Mouse (Mus musculus) liver, embryonic 11.5 days (tissue): Measurements from ENCODE around the gene Enho. TPM values are rescaled to one million over a fixed set of nuclear protein-coding genes. Genes with fewer than 3 reads are reported as not detected.

Experiments
- ATAC-seq: fragments of 200-750 bp; cut with Nextera tagmentation; replicated peaks from 2 replicates; pipeline ENCODE4 v1.8.0; 2017; ENCODE audit warnings: moderate number of reproducible peaks, mild to moderate bottlenecking, moderate TSS enrichment, moderate library complexity; ENCODE audit not compliant: low FRiP score
- DNase-seq: peaks from one replicate; pipeline ENCODE4 v3.0.0-alpha.2; 2017; ENCODE audit warnings: low spot score
- H3K27ac ChIP-seq: fragments of 300-500 bp; sonication (generic); 2 replicates; pipeline ENCODE4 v1.5.1; 2014; ENCODE audit warnings: mild to moderate bottlenecking, low read depth, low read length, control low read depth
- H3K27me3 ChIP-seq: fragments of 300-500 bp; sonication (generic); replicated peaks from 2 replicates; pipeline ENCODE4 v1.6.1; 2014; ENCODE audit warnings: low read length, mixed read lengths; ENCODE audit not compliant: control insufficient read depth, insufficient read depth
- H3K36me3 ChIP-seq: fragments of 300-500 bp; sonication (generic); 2 replicates; pipeline ENCODE4 v1.6.1; 2014; ENCODE audit warnings: mild to moderate bottlenecking, low read length, moderate library complexity, mixed read lengths; ENCODE audit not compliant: control insufficient read depth, insufficient read depth
- H3K4me1 ChIP-seq: fragments of 300-500 bp; sonication (generic); replicated peaks from 2 replicates; pipeline ENCODE4 v1.6.1; 2014; ENCODE audit warnings: low read length, mixed read lengths; ENCODE audit not compliant: control insufficient read depth, insufficient read depth
- H3K4me2 ChIP-seq: fragments of 300-500 bp; sonication (generic); 2 replicates; pipeline ENCODE4 v1.6.1; 2014; ENCODE audit warnings: mild to moderate bottlenecking, control low read depth, moderate library complexity
- H3K4me3 ChIP-seq: fragments of 300-500 bp; sonication (generic); 2 replicates; pipeline ENCODE4 v1.5.1; 2014; ENCODE audit warnings: low read depth, low read length, control low read depth
- H3K9ac ChIP-seq: fragments of 300-500 bp; sonication (generic); 2 replicates; pipeline ENCODE4 v1.6.1; 2014; ENCODE audit warnings: low read depth, low read length, control low read depth
- H3K9me3 ChIP-seq: fragments of 300-500 bp; sonication (generic); 2 replicates; pipeline ENCODE4 v1.6.1; 2016; ENCODE audit warnings: low read length, inconsistent platforms, mixed read lengths; ENCODE audit not compliant: control insufficient read depth
- WGBS: fragments of 180-500 bp; shearing (Covaris S2); extraction: QIAGEN DNeasy Blood & Tissue Kit; methylation state at CpG from one replicate; pipeline ENCODE4 v1.1.7; 2014; 5-methylcytosine and 5-hydroxymethylcytosine counted together
- polyA plus RNA-seq: library from polyadenylated mRNA; unstranded; fragments of >200 nt; fragmentation: Nextera tagmentation; extraction: Ambion mirVana; gene quantifications from 2 replicates; pipeline ENCODE4 v1.2.1, GENCODE M21; 2014

Enho gene
- polyA plus RNA-seq, 1 experiment from 2014 or later = 3.7 TPM

- no peak overlapping the region for H3K27ac ChIP-seq
- H3K9me3 ChIP-seq = no peaks in the 10 kb centered on the region
- ATAC-seq (no peak), DNase-seq (no peak)
- H3K36me3 ChIP-seq = no peaks in the 10 kb centered on the region
- H3K9ac ChIP-seq = no peak overlapping the region
- WGBS = 80% methylated on average over 6 of the region's 6 CpGs
- no peak overlapping the region for H3K4me2 ChIP-seq
- H3K27me3 ChIP-seq = peaks cover 19% of the 10 kb centered on the region
- no peak overlapping the region for H3K4me3 ChIP-seq
- H3K4me1 ChIP-seq = peaks cover 11% of the 10 kb centered on the region
Measured at GRCm38 (mm10) chr4:41641199-41641822, 1.2 kb upstream of the Enho start.

GRCm38 (mm10) chr4:41639214-41639841 is 796 bp downstream of the Enho start:
- Histone ChIP-seq H3K4me3 (peak overlapping the region; percentile 54), H3K9ac (peak overlapping the region; percentile 68), H3K4me1 (peaks cover 11% of the 10 kb centered on the region), H3K36me3 (no peaks in the 10 kb centered on the region), H3K27ac (no peak overlapping the region), H3K9me3 (no peaks in the 10 kb centered on the region), H3K4me2 (peak overlapping the region; percentile 90), H3K27me3 (peaks cover 19% of the 10 kb centered on the region)
- ATAC-seq = 0 out of 2 replicates have a peak, but pooled peaks have one; percentile 6
- no peak for DNase-seq
- 19% methylated on average over 10 of the region's 10 CpGs for WGBS

DNA sequence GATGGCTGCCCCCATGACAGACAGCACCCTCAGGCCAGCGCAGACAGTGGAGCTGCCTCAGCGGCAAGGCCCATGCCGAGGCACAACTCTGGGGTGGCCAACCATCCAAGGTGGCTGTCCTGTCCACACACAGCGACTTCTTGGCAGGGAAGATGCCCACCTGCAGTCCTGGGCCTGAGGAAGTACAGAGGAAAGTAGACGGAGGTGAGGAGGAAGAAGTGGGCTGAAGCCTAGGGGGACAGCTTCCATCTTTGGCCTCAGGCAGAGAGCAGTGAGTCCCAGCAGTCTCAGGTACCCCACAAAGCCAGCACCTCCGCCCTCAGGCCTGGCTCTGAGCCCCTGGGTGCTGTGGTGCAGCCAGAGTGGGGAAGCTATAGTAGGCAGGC is 1.3 kb downstream of the Enho start:
- no peak for DNase-seq
- H3K27me3 ChIP-seq = peaks cover 19% of the 10 kb centered on the region
- no peak overlapping the region for H3K4me2 ChIP-seq
- H3K9ac ChIP-seq = no peak overlapping the region
- no peaks in the 10 kb centered on the region for H3K36me3 ChIP-seq
- peaks cover 11% of the 10 kb centered on the region for H3K4me1 ChIP-seq
- ATAC-seq = no peak
- WGBS = 69% methylated on average over 6 of the region's 6 CpGs
- H3K4me3 ChIP-seq = no peak overlapping the region
- H3K9me3 ChIP-seq = no peaks in the 10 kb centered on the region
- no peak overlapping the region for H3K27ac ChIP-seq

- no peaks in the 10 kb centered on the region; the same call in 1 of the 2 replicates for H3K36me3 ChIP-seq
- H3K27me3 ChIP-seq = peaks cover 19% of the 10 kb centered on the region
- no peak overlapping the region for H3K4me3 ChIP-seq
- H3K4me2 ChIP-seq = no peak overlapping the region
- no peak for ATAC-seq
- H3K9ac ChIP-seq = no peak overlapping the region
- no peaks in the 10 kb centered on the region for H3K9me3 ChIP-seq
- peaks cover 11% of the 10 kb centered on the region for H3K4me1 ChIP-seq
- DNase-seq = no peak
- WGBS = 86% methylated on average over 10 of the region's 10 CpGs
- H3K27ac ChIP-seq = no peak overlapping the region
Measured at GRCm38 (mm10) chr4:41638186-41638731, 1.9 kb downstream of the Enho start.

GRCm38 (mm10) chr4:41636882-41637635 is 3.1 kb downstream of the Enho start:
- Histone ChIP-seq H3K27ac (no peak overlapping the region), H3K4me3 (no peak overlapping the region), H3K4me1 (peaks cover 11% of the 10 kb centered on the region), H3K9me3 (no peaks in the 10 kb centered on the region), H3K4me2 (no peak overlapping the region; the same call in 1 of the 2 replicates), H3K9ac (no peak overlapping the region), H3K36me3 (no peaks in the 10 kb centered on the region; the same call in 1 of the 2 replicates), H3K27me3 (peaks cover 19% of the 10 kb centered on the region)
- ATAC-seq = no peak
- WGBS = 70% methylated on average over 10 of the region's 10 CpGs
- no peak for DNase-seq

GRCm38 (mm10) chr4:41636366-41636765 is 3.8 kb downstream of the Enho start:
- Histone ChIP-seq H3K4me1 (peaks cover 15% of the 10 kb centered on the region), H3K36me3 (no peaks in the 10 kb centered on the region; the same call in 1 of the 2 replicates), H3K9me3 (no peaks in the 10 kb centered on the region), H3K4me3 (no peak overlapping the region), H3K27me3 (peaks cover 19% of the 10 kb centered on the region), H3K27ac (no peak overlapping the region), H3K9ac (no peak overlapping the region), H3K4me2 (no peak overlapping the region)
- ATAC-seq = no peak
- no peak for DNase-seq
- WGBS = 32% methylated on average over 7 of the region's 7 CpGs

- no peaks in the 10 kb centered on the region; the same call in 1 of the 2 replicates for H3K36me3 ChIP-seq
- no peak overlapping the region for H3K9ac ChIP-seq
- no peak for ATAC-seq
- 52% methylated on average over 2 of the region's 2 CpGs for WGBS
- no peak overlapping the region for H3K4me3 ChIP-seq
- H3K27ac ChIP-seq = no peak overlapping the region
- H3K4me1 ChIP-seq = peaks cover 18% of the 10 kb centered on the region
- H3K9me3 ChIP-seq = no peaks in the 10 kb centered on the region
- H3K4me2 ChIP-seq = no peak overlapping the region
- DNase-seq = no peak
- H3K27me3 ChIP-seq = peaks cover 19% of the 10 kb centered on the region
Measured at GRCm38 (mm10) chr4:41635906-41636305, 4.2 kb downstream of the Enho start.

DNA sequence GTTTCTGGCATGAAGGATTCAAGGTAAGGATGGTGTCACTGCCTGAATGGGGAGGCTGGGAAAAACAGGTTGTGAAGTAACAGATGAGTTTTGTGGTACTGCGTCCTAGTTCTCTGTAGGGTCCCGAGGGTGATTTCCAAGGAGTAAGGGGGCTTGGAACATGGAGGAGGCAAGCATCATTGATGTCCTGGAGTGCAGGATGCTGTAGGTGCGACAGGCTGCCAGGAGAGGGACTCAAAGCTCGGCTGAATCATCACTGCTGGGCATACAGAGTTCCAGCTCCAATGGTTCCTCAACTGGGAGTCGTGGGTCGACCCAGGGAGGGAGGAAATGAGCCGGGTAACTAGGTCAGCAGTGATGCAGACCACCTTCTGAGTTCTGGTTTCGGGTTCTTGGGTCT is 4.9 kb downstream of the Enho start:
- Histone ChIP-seq H3K4me2 (no peak overlapping the region), H3K9me3 (no peaks in the 10 kb centered on the region), H3K9ac (no peak overlapping the region), H3K27me3 (peaks cover 19% of the 10 kb centered on the region), H3K36me3 (no peaks in the 10 kb centered on the region; the same call in 1 of the 2 replicates), H3K27ac (no peak overlapping the region), H3K4me3 (no peak overlapping the region), H3K4me1 (peaks cover 14% of the 10 kb centered on the region)
- 61% methylated on average over 8 of the region's 8 CpGs for WGBS
- ATAC-seq (no peak), DNase-seq (no peak)
